Mouse (Mus musculus) erythroblast, embryonic 14.5 days (primary cell): ENCODE measurements around the gene Atf2. TPM values are rescaled to one million over a fixed set of nuclear protein-coding genes. Genes with fewer than 3 reads are reported as not detected.

Experiments
- H3K27me3 ChIP-seq: 2 replicates; pipeline ENCODE4 v1.6.1; 2012; ENCODE audit warnings: inconsistent platforms; ENCODE audit not compliant: control insufficient read depth
- H3K36me3 ChIP-seq: 2 replicates; pipeline ENCODE4 v1.6.1; 2012; ENCODE audit warnings: mild to moderate bottlenecking, inconsistent platforms; ENCODE audit not compliant: control insufficient read depth
- H3K4me1 ChIP-seq: 2 replicates; pipeline ENCODE4 v1.6.1; 2012; ENCODE audit warnings: inconsistent platforms; ENCODE audit not compliant: control insufficient read depth
- H3K4me3 ChIP-seq: replicated peaks from 2 replicates; pipeline ENCODE3; 2012; ENCODE audit warnings: moderate library complexity, mild to moderate bottlenecking, inconsistent platforms
- H3K9me3 ChIP-seq: 2 replicates; pipeline ENCODE4 v1.6.1; 2012; ENCODE audit warnings: low read length, inconsistent platforms, mixed read lengths; ENCODE audit not compliant: control insufficient read depth
- GATA1 ChIP-seq: IDR thresholded peaks from 2 replicates; pipeline ENCODE4 v1.6.1; 2012; ENCODE audit warnings: low read length, inconsistent platforms, mixed read lengths
- TAL1 ChIP-seq: IDR thresholded peaks from 3 replicates; pipeline ENCODE4 v1.6.1; 2012; ENCODE audit warnings: low read length, inconsistent platforms, mixed read lengths
- polyA plus RNA-seq: library from polyadenylated mRNA; stranded (reverse); fragments of >175 nt; gene quantifications from 2 replicates; pipeline ENCODE4 v1.2.3, GENCODE M21; 2012

Atf2 gene
- polyA plus RNA-seq, 1 experiment, result 0.33 TPM

- Histone ChIP-seq H3K4me3 (no peak overlapping the region), H3K27me3 (peaks cover 59% of the 10 kb centered on the region), H3K36me3 (no peaks in the 10 kb centered on the region), H3K4me1 (peaks cover 4% of the 10 kb centered on the region), H3K9me3 (no peaks in the 10 kb centered on the region)
- TF ChIP-seq GATA1 (no peak), TAL1 (no peak)
Measured at GRCm38 (mm10) chr2:73772945-73773344, 119.5 kb downstream of the Atf2 start.

GRCm38 (mm10) chr2:73768669-73769068, 123.8 kb downstream of the Atf2 start:
- Histone ChIP-seq H3K4me1 (no peaks in the 10 kb centered on the region), H3K27me3 (peaks cover 16% of the 10 kb centered on the region), H3K4me3 (no peak overlapping the region), H3K36me3 (no peaks in the 10 kb centered on the region), H3K9me3 (no peaks in the 10 kb centered on the region)
- TF ChIP-seq TAL1 (no peak), GATA1 (no peak)

Other genes with a start within 250 kb of the Atf2 start
- 0.07 TPM in 1 of 2 replicates, not detected in the other for gene Chn1, start 117.3 kb downstream of the Atf2 start, polyA plus RNA-seq
- 122 and 165 TPM in 2 replicates for gene Atp5g3, start 18.7 kb upstream of the Atf2 start, polyA plus RNA-seq